Mouse (Mus musculus) forebrain, embryonic 11.5 days (tissue): ENCODE results near the gene Slc6a12. TPM values are rescaled to one million over a fixed set of nuclear protein-coding genes. Genes with fewer than 3 reads are reported as not detected.
"Not testable (repeated sequence)": the region's sequence is repeated elsewhere in the genome, so short reads cannot be mapped to it uniquely, and the experiment has no call there.

Source experiments
- ATAC-seq: fragments of 200-750 bp; cut with Nextera tagmentation; replicated peaks from 2 replicates; pipeline ENCODE4 v1.8.0; 2017; ENCODE audit warnings: moderate TSS enrichment; ENCODE audit not compliant: low FRiP score
- DNase-seq: peaks from one replicate; pipeline ENCODE4 v3.0.0-alpha.2; 2017; ENCODE audit warnings: low spot score
- H3K27ac ChIP-seq: fragments of 300-500 bp; sonication (generic); 2 replicates; pipeline ENCODE4 v1.5.1; 2014; ENCODE audit warnings: low read depth, low read length
- H3K27me3 ChIP-seq: fragments of 300-500 bp; sonication (generic); 2 replicates; pipeline ENCODE4 v1.6.1; 2014; ENCODE audit warnings: mild to moderate bottlenecking, low read length, mixed read lengths; ENCODE audit not compliant: control insufficient read depth, insufficient read depth
- H3K36me3 ChIP-seq: fragments of 300-500 bp; sonication (generic); 2 replicates; pipeline ENCODE4 v1.6.1; 2014; ENCODE audit warnings: mild to moderate bottlenecking, low read length, moderate library complexity, mixed read lengths; ENCODE audit not compliant: control insufficient read depth, insufficient read depth
- H3K4me1 ChIP-seq: fragments of 300-500 bp; sonication (generic); replicated peaks from 2 replicates; pipeline ENCODE4 v1.6.1; 2014; ENCODE audit warnings: low read length, mixed read lengths; ENCODE audit not compliant: control insufficient read depth, insufficient read depth
- H3K4me2 ChIP-seq: fragments of 300-500 bp; sonication (generic); 2 replicates; pipeline ENCODE4 v1.6.1; 2014; ENCODE audit warnings: low read depth, mild to moderate bottlenecking, low read length, moderate library complexity, mixed read lengths; ENCODE audit not compliant: severe bottlenecking
- H3K4me3 ChIP-seq: fragments of 300-500 bp; sonication (generic); 2 replicates; pipeline ENCODE4 v1.5.1; 2014; ENCODE audit warnings: low read depth, low read length
- H3K9ac ChIP-seq: fragments of 300-500 bp; sonication (generic); 2 replicates; pipeline ENCODE4 v1.6.1; 2014; ENCODE audit warnings: low read length
- H3K9me3 ChIP-seq: fragments of 300-500 bp; sonication (generic); 2 replicates; pipeline ENCODE4 v1.6.1; 2016; ENCODE audit warnings: low read length, mixed read lengths; ENCODE audit not compliant: control insufficient read depth
- WGBS: fragments of 180-500 bp; shearing (Covaris S2); extraction: QIAGEN DNeasy Blood & Tissue Kit; methylation state at CpG from one replicate; pipeline ENCODE4 v1.1.7; 2014; 5-methylcytosine and 5-hydroxymethylcytosine counted together
- polyA plus RNA-seq: library from polyadenylated mRNA; unstranded; fragments of >200 nt; fragmentation: Nextera tagmentation; extraction: Ambion mirVana; gene quantifications from 2 replicates; pipeline ENCODE4 v1.2.1, GENCODE M21; 2014

Slc6a12 gene
- polyA plus RNA-seq, 1 experiment from 2014 or later, result 0.15 TPM

DNA sequence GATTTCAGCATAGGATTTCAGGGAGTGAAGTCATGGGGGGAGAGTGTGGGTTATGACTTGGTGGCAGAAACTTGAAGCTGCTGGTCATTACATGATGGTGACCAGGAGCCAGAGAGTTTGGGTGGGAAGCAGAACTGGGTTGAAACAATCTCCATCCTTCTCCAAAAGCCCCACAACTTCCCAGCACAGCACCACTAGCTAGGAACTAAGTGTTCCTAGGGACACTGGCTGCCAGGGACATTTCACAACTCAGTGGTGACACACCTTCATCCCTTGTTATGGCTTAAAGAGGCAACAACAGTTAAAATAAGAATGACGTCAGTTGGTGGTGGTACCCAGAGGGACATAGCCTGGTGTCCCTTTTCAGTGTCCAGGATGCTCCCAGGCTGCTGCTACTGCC, 13.2 kb downstream of the Slc6a12 start:
- Histone ChIP-seq H3K27me3 (no peaks in the 10 kb centered on the region), H3K4me1 (no peaks in the 10 kb centered on the region), H3K4me3 (no peak overlapping the region), H3K9me3 (no peaks in the 10 kb centered on the region), H3K4me2 (no peak overlapping the region), H3K9ac (no peak overlapping the region), H3K27ac (no peak overlapping the region), H3K36me3 (no peaks in the 10 kb centered on the region)
- ATAC-seq (no peak), DNase-seq (no peak)
- 86% methylated on average over 1 of the region's 1 CpGs for WGBS

DNA sequence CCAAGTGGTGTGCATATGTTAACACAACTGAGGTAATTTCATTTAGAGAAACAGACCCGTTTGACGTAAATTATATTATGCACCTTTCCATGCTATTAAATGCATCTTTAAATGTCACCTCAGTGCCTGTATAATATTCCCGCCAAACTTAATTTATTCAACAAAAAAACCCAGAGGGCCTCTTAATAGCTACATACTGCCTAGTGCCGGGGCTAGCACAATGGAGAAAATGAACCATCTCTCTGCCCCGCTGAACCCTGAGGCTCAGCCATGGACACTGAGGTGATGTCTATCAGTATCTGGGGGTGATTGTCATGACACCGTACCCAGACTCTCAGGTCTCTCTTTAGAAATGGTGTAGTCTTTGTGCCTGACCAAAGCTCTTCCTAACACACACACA, 14.4 kb downstream of the Slc6a12 start:
- H3K27ac ChIP-seq, result no peak overlapping the region
- H3K4me1 ChIP-seq, result no peaks in the 10 kb centered on the region
- no peaks in the 10 kb centered on the region for H3K9me3 ChIP-seq
- DNase-seq, result no peak
- WGBS, result 81% methylated on average over 6 of the region's 6 CpGs
- H3K4me2 ChIP-seq, result no peak overlapping the region
- H3K36me3 ChIP-seq, result no peaks in the 10 kb centered on the region
- H3K27me3 ChIP-seq, result no peaks in the 10 kb centered on the region
- H3K9ac ChIP-seq, result no peak overlapping the region
- no peak overlapping the region for H3K4me3 ChIP-seq
- ATAC-seq, result no peak

- no peak for ATAC-seq
- Histone ChIP-seq H3K9ac (no peak overlapping the region), H3K4me1 (no peaks in the 10 kb centered on the region), H3K4me2 (no peak overlapping the region), H3K36me3 (no peaks in the 10 kb centered on the region), H3K27ac (no peak overlapping the region), H3K27me3 (no peaks in the 10 kb centered on the region), H3K4me3 (no peak overlapping the region), H3K9me3 (no peaks in the 10 kb centered on the region)
- no peak for DNase-seq
- 84% methylated on average over 6 of the region's 6 CpGs for WGBS
Observed at GRCm38 (mm10) chr6:121363061-121363460, 20.2 kb downstream of the Slc6a12 start.

DNA sequence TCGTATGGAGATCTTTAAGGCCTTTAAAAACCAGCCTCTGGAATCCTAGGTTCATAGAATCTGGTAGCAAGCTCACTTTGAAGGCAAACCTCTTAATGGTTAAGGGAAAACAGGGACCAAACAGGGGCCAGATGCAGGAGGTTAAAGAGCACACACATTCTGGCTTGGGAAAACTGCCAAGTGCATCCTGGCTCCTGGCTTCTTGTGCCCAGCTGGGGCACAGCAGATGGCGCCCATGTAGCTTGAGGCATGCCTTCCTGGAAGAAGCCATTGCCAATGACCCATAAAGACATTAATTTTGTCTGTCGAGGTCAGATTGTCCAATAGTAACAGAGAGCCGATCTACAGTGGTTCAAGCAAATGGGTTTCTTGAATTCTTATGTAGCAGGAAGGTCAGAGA, 21.1 kb downstream of the Slc6a12 start:
- 83% methylated on average over 4 of the region's 4 CpGs for WGBS
- no peaks in the 10 kb centered on the region for H3K4me1 ChIP-seq
- H3K9me3 ChIP-seq, result no peaks in the 10 kb centered on the region
- no peak for DNase-seq
- no peak overlapping the region for H3K27ac ChIP-seq
- ATAC-seq, result no peak
- H3K4me3 ChIP-seq, result no peak overlapping the region
- no peaks in the 10 kb centered on the region for H3K36me3 ChIP-seq
- no peaks in the 10 kb centered on the region for H3K27me3 ChIP-seq
- H3K9ac ChIP-seq, result no peak overlapping the region
- no peak overlapping the region for H3K4me2 ChIP-seq

DNA sequence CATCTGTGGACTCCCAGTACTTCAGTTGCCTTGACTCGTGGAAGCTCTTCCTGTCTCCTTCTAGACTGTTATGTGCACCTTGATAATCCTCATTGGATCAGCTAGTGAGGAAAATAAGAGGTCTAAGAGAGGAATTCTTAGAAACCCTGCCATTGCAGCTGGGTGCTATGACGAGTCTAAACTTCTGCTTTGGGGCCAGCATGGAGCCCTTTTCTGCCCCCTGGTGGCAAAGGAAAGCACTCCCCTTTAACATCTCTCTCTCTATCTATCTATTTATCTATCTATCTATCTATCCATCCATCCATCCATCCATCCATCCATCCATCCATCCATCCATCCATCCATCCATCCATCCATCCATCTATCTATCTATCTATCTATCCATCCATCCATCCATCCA, 23.7 kb downstream of the Slc6a12 start:
- not testable (repeated sequence) for H3K27ac ChIP-seq, H3K36me3 ChIP-seq, DNase-seq, H3K4me1 ChIP-seq, H3K9me3 ChIP-seq, ATAC-seq, H3K27me3 ChIP-seq, H3K4me3 ChIP-seq, H3K4me2 ChIP-seq, H3K9ac ChIP-seq
- WGBS, result 14% methylated on average over 2 of the region's 2 CpGs

DNA sequence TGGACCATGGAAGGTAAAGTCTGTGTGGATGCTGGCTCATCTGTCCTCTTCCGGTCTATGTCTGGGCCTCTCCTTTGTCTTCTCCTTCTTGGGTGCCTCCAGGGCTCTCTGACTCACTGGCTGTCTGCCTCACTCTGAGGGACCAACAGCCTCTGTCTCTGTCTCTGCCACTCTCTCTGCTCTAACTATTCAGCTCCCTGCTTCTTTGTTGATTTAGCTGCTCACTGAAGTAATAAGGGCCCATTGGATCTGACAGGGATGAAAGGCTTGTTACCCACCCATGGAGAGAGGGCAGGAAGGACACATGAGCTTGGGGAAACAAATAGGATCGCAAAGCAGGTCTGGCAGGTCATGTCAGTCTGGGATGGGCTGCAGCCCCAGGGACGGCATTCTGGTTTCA, 24.2 kb downstream of the Slc6a12 start:
- Histone ChIP-seq H3K9me3 (no peaks in the 10 kb centered on the region), H3K27ac (no peak overlapping the region), H3K4me3 (no peak overlapping the region), H3K9ac (no peak overlapping the region), H3K4me2 (no peak overlapping the region), H3K4me1 (no peaks in the 10 kb centered on the region), H3K36me3 (no peaks in the 10 kb centered on the region), H3K27me3 (no peaks in the 10 kb centered on the region)
- WGBS, result 60% methylated on average over 3 of the region's 3 CpGs
- ATAC-seq (no peak), DNase-seq (no peak)

DNA sequence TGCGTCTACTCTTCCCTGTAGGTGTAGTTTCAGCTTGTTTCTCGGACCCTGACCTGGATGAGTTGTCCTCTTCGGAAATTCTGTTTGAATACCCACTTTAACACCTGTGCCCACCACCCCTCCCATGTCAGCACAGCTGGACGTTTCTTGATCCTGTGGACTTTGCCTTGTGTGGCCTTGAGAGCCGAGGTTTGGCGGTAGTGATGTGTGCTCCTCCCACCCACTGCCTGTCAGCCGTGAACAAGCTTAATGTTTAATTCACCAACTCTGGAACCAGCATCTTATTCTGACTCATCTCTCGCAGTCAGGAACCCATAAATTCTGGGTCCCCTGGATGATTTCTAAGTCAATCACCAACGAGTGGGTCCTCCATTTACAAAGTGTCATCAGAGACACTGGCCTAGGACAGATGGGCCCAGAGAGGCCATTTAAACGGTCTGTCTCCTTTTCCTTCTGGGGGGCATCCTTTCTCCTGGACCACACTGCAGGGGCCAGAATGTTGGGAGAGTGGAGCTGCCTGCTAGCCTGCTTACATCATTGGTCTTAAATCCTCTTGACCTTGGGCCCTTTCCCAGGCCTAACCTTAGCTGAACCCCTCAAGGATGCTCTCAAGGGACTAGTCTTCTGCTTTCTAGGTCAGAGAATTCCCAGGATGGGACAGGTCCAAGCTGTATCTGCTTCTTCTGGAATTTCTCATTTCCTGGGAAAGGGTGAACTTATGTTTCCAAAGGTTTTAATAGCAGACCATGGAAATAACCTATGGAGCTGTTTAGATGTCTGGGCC, 28.5 kb downstream of the Slc6a12 start:
- H3K27me3 ChIP-seq, result no peaks in the 10 kb centered on the region
- H3K4me3 ChIP-seq, result no peak overlapping the region
- no peaks in the 10 kb centered on the region for H3K36me3 ChIP-seq
- no peak overlapping the region for H3K27ac ChIP-seq
- no peak overlapping the region for H3K4me2 ChIP-seq
- 84% methylated on average over 10 of the region's 10 CpGs for WGBS
- DNase-seq, result no peak
- ATAC-seq, result no peak
- H3K4me1 ChIP-seq, result no peaks in the 10 kb centered on the region
- no peak overlapping the region for H3K9ac ChIP-seq
- no peaks in the 10 kb centered on the region for H3K9me3 ChIP-seq

GRCm38 (mm10) chr6:121376159-121376558, 33.3 kb downstream of the Slc6a12 start:
- DNase-seq (no peak), ATAC-seq (no peak)
- Histone ChIP-seq H3K9me3 (no peaks in the 10 kb centered on the region), H3K4me3 (no peak overlapping the region), H3K4me2 (no peak overlapping the region), H3K27ac (no peak overlapping the region), H3K9ac (no peak overlapping the region), H3K27me3 (no peaks in the 10 kb centered on the region), H3K36me3 (no peaks in the 10 kb centered on the region), H3K4me1 (no peaks in the 10 kb centered on the region)
- WGBS, result 90% methylated on average over 12 of the region's 12 CpGs

- no peaks in the 10 kb centered on the region for H3K27me3 ChIP-seq
- 61% methylated on average over 4 of the region's 4 CpGs for WGBS
Observed at GRCm38 (mm10) chr6:121378256-121378655, 35.4 kb downstream of the Slc6a12 start.

More at GRCm38 (mm10) chr6:121378256-121378655, 35.4 kb downstream of the Slc6a12 start:
- Histone ChIP-seq H3K9me3 (no peaks in the 10 kb centered on the region), H3K4me2 (no peak overlapping the region), H3K4me3 (no peak overlapping the region), H3K4me1 (no peaks in the 10 kb centered on the region), H3K36me3 (no peaks in the 10 kb centered on the region), H3K9ac (no peak overlapping the region), H3K27ac (no peak overlapping the region)
- DNase-seq (no peak), ATAC-seq (no peak)
